Mouse (Mus musculus): ENCODE measurements around the gene Cpm.

Gene Cpm

GRCm38 (mm10) chr10:117688204-117689151 lies 59.2 kb downstream of the Cpm start:
- DNase-seq (ENCODE audit: low spot score in 2 of 2): peak in 1 of 2 experiments; percentile 41

GRCm38 (mm10) chr10:117689297-117690100 lies 60.2 kb downstream of the Cpm start:
- DNase-seq (ENCODE audit: low spot score in 2 of 2): no peak

GRCm38 (mm10) chr10:117690101-117690352 lies 60.7 kb downstream of the Cpm start:
- DNase-seq (ENCODE audit: low spot score in 2 of 2): no peak

- DNase-seq (ENCODE audit: low spot score in 2 of 2): no peak
Measured at GRCm38 (mm10) chr10:117690770-117691296, 61.5 kb downstream of the Cpm start.

- no peak for DNase-seq (ENCODE audit: low spot score in 2 of 2)
Measured at GRCm38 (mm10) chr10:117691389-117691968, 62.2 kb downstream of the Cpm start.

- DNase-seq (ENCODE audit: low spot score in 2 of 2): no peak
Measured at GRCm38 (mm10) chr10:117692173-117692572, 62.9 kb downstream of the Cpm start.

- DNase-seq (ENCODE audit: low spot score in 2 of 2): no peak
Measured at GRCm38 (mm10) chr10:117692953-117693352, 63.7 kb downstream of the Cpm start.

- no peak for DNase-seq (ENCODE audit: low spot score in 2 of 2)
Measured at GRCm38 (mm10) chr10:117694255-117694953, 65.1 kb downstream of the Cpm start.

GRCm38 (mm10) chr10:117695027-117695426 lies 65.7 kb downstream of the Cpm start:
- DNase-seq (ENCODE audit: low spot score in 2 of 2): no peak

GRCm38 (mm10) chr10:117695605-117696004 lies 66.3 kb downstream of the Cpm start:
- DNase-seq (ENCODE audit: low spot score in 2 of 2): no peak

GRCm38 (mm10) chr10:117696021-117696826 lies 66.9 kb downstream of the Cpm start:
- DNase-seq (ENCODE audit: low spot score in 2 of 2): no peak

- no peak for DNase-seq (ENCODE audit: low spot score in 2 of 2)
Measured at GRCm38 (mm10) chr10:117696827-117697560, 67.7 kb downstream of the Cpm start.

- DNase-seq (ENCODE audit: low spot score in 2 of 2): no peak
Measured at GRCm38 (mm10) chr10:117697561-117698115, 68.3 kb downstream of the Cpm start.

GRCm38 (mm10) chr10:117698313-117699138 lies 69.2 kb downstream of the Cpm start:
- no peak for DNase-seq (ENCODE audit: low spot score in 2 of 2)

GRCm38 (mm10) chr10:117699914-117700313 lies 70.6 kb downstream of the Cpm start:
- no peak for DNase-seq (ENCODE audit: low spot score in 2 of 2)

- no peak for DNase-seq (ENCODE audit: low spot score in 2 of 2)
Measured at GRCm38 (mm10) chr10:117700450-117700849, 71.2 kb downstream of the Cpm start.

GRCm38 (mm10) chr10:117701034-117701829 lies 71.9 kb downstream of the Cpm start:
- no peak for DNase-seq (ENCODE audit: low spot score in 2 of 2)

All from right cerebral cortex, postnatal 10 days (tissue).